Mouse (Mus musculus): ENCODE data around the gene Aak1.

Gene Aak1

GRCm38 (mm10) chr6:86848915-86849644 lies at the start of gene Aak1:
Aak1 (plus strand) TSS chr6:86849517.
- in situ Hi-C loops (cut with MboI; ENCODE audit: unreplicated experiment in 2 of 2): no loop called here

GRCm38 (mm10) chr6:86800467-86800866 lies 48.9 kb upstream of the Aak1 start:
- in situ Hi-C loops (cut with MboI; ENCODE audit: unreplicated experiment in 2 of 2): loop anchor here in 1 of 2 experiments (5.0 to 10.0 kb wide), 2 partner anchors 48 to 676 kb away; no protein-coding TSS in a partner anchor

GRCm38 (mm10) chr6:86801431-86801830 lies 47.9 kb upstream of the Aak1 start:
- in situ Hi-C loops (cut with MboI; ENCODE audit: unreplicated experiment in 2 of 2): loop anchor here in 1 of 2 experiments (5.0 to 10.0 kb wide), 2 partner anchors 49 to 677 kb away; no protein-coding TSS in a partner anchor

- in situ Hi-C loops (cut with MboI; ENCODE audit: unreplicated experiment in 2 of 2): loop anchor here in 1 of 2 experiments (5.0 to 10.0 kb wide), 2 partner anchors 52 to 680 kb away; no protein-coding TSS in a partner anchor
Observed at GRCm38 (mm10) chr6:86804646-86805045, 44.7 kb upstream of the Aak1 start.

GRCm38 (mm10) chr6:86806455-86807086 lies 42.7 kb upstream of the Aak1 start:
- in situ Hi-C loops (cut with MboI; ENCODE audit: unreplicated experiment in 2 of 2): loop anchor here in 1 of 2 experiments (10.0 kb wide), 1 partner anchor 682 kb away; no protein-coding TSS in a partner anchor

- in situ Hi-C loops (cut with MboI; ENCODE audit: unreplicated experiment in 2 of 2): loop anchor here (5.0 kb wide), 3 partner anchors 104 to 194 kb away; partner anchors contain the start of gene Nfu1 (in 2 of the 2)
Observed at GRCm38 (mm10) chr6:86812919-86813318, 36.4 kb upstream of the Aak1 start.

- in situ Hi-C loops (cut with MboI; ENCODE audit: unreplicated experiment in 2 of 2): loop anchor here (5.0 kb wide), 3 partner anchors 104 to 194 kb away; partner anchors contain the start of gene Nfu1 (in 2 of the 2)
Observed at GRCm38 (mm10) chr6:86813341-86813740, 36.0 kb upstream of the Aak1 start.

- in situ Hi-C loops (cut with MboI; ENCODE audit: unreplicated experiment in 2 of 2): loop anchor here (5.0 kb wide), 3 partner anchors 102 to 192 kb away; partner anchors contain the start of gene Nfu1 (in 2 of the 2)
Observed at GRCm38 (mm10) chr6:86814926-86815325, 34.4 kb upstream of the Aak1 start.

GRCm38 (mm10) chr6:86815436-86815835 lies 33.9 kb upstream of the Aak1 start:
- in situ Hi-C loops (cut with MboI; ENCODE audit: unreplicated experiment in 2 of 2): no loop called here

- in situ Hi-C loops (cut with MboI; ENCODE audit: unreplicated experiment in 2 of 2): no loop called here
Observed at GRCm38 (mm10) chr6:86816586-86816985, 32.7 kb upstream of the Aak1 start.

- in situ Hi-C loops (cut with MboI; ENCODE audit: unreplicated experiment in 2 of 2): no loop called here
Observed at GRCm38 (mm10) chr6:86818914-86819313, 30.4 kb upstream of the Aak1 start.

GRCm38 (mm10) chr6:86819926-86820325 lies 29.4 kb upstream of the Aak1 start:
- in situ Hi-C loops (cut with MboI; ENCODE audit: unreplicated experiment in 2 of 2): no loop called here

GRCm38 (mm10) chr6:86820690-86821089 lies 28.6 kb upstream of the Aak1 start:
- in situ Hi-C loops (cut with MboI; ENCODE audit: unreplicated experiment in 2 of 2): no loop called here

GRCm38 (mm10) chr6:86822285-86823050 lies 26.8 kb upstream of the Aak1 start:
- in situ Hi-C loops (cut with MboI; ENCODE audit: unreplicated experiment in 2 of 2): no loop called here

- in situ Hi-C loops (cut with MboI; ENCODE audit: unreplicated experiment in 2 of 2): no loop called here
Observed at GRCm38 (mm10) chr6:86823051-86823431, 26.3 kb upstream of the Aak1 start.

GRCm38 (mm10) chr6:86823824-86824223 lies 25.5 kb upstream of the Aak1 start:
- in situ Hi-C loops (cut with MboI; ENCODE audit: unreplicated experiment in 2 of 2): no loop called here

- in situ Hi-C loops (cut with MboI; ENCODE audit: unreplicated experiment in 2 of 2): no loop called here
Observed at GRCm38 (mm10) chr6:86824401-86824800, 24.9 kb upstream of the Aak1 start.

GRCm38 (mm10) chr6:86827432-86827831 lies 21.9 kb upstream of the Aak1 start:
- in situ Hi-C loops (cut with MboI; ENCODE audit: unreplicated experiment in 2 of 2): no loop called here

GRCm38 (mm10) chr6:86829768-86830167 lies 19.5 kb upstream of the Aak1 start:
- in situ Hi-C loops (cut with MboI; ENCODE audit: unreplicated experiment in 2 of 2): no loop called here

GRCm38 (mm10) chr6:86830738-86831500 lies 18.4 kb upstream of the Aak1 start:
- in situ Hi-C loops (cut with MboI; ENCODE audit: unreplicated experiment in 2 of 2): no loop called here

All from v-Abl transformed pro-B cells (cell line).